Mouse (Mus musculus) forebrain, embryonic 16.5 days (tissue): ENCODE data around the gene Apol8. TPM values are rescaled to one million over a fixed set of nuclear protein-coding genes. Genes with fewer than 3 reads are reported as not detected.

Source experiments
- ATAC-seq: fragments of 200-750 bp; cut with Nextera tagmentation; 2 replicates; pipeline ENCODE4 v1.8.0; 2017; ENCODE audit warnings: mild to moderate bottlenecking, moderate library complexity
- H3K27ac ChIP-seq: fragments of 300-500 bp; sonication (generic); 2 replicates; pipeline ENCODE4 v1.5.1; 2014; ENCODE audit warnings: low read length, control low read depth
- H3K27me3 ChIP-seq: fragments of 300-500 bp; sonication (generic); replicated peaks from 2 replicates; pipeline ENCODE4 v1.6.1; 2014; ENCODE audit warnings: low read length; ENCODE audit not compliant: control insufficient read depth, insufficient read depth
- H3K36me3 ChIP-seq: fragments of 300-500 bp; sonication (generic); 2 replicates; pipeline ENCODE4 v1.6.1; 2014; ENCODE audit not compliant: control insufficient read depth, insufficient read depth
- H3K4me1 ChIP-seq: fragments of 300-500 bp; sonication (generic); replicated peaks from 2 replicates; pipeline ENCODE4 v1.6.1; 2014; ENCODE audit warnings: low read length; ENCODE audit not compliant: control insufficient read depth, insufficient read depth
- H3K4me2 ChIP-seq: fragments of 300-500 bp; sonication (generic); 2 replicates; pipeline ENCODE4 v1.6.1; 2014; ENCODE audit warnings: mild to moderate bottlenecking, low read length, control low read depth
- H3K4me3 ChIP-seq: fragments of 300-500 bp; sonication (generic); replicated peaks from 2 replicates; pipeline ENCODE4 v1.5.1; 2014; ENCODE audit warnings: mild to moderate bottlenecking, low read length, control low read depth
- H3K9ac ChIP-seq: fragments of 300-500 bp; sonication (generic); replicated peaks from 2 replicates; pipeline ENCODE4 v1.6.1; 2014; ENCODE audit warnings: low read depth, low read length, control low read depth
- H3K9me3 ChIP-seq: fragments of 300-500 bp; sonication (generic); 2 replicates; pipeline ENCODE4 v1.6.1; 2016; ENCODE audit warnings: low read length; ENCODE audit not compliant: control insufficient read depth
- WGBS: fragments of 180-500 bp; shearing (Covaris S2); extraction: QIAGEN DNeasy Blood & Tissue Kit; methylation state at CpG from one replicate; pipeline ENCODE4 v1.1.7; 2014; 5-methylcytosine and 5-hydroxymethylcytosine counted together
- polyA plus RNA-seq: library from polyadenylated mRNA; unstranded; fragments of >200 nt; fragmentation: Nextera tagmentation; extraction: Ambion mirVana; gene quantifications from 2 replicates; pipeline ENCODE4 v1.2.1, GENCODE M21; 2015

Apol8 gene
- polyA plus RNA-seq, 1 experiment from 2014 or later: 0.22 TPM

DNA sequence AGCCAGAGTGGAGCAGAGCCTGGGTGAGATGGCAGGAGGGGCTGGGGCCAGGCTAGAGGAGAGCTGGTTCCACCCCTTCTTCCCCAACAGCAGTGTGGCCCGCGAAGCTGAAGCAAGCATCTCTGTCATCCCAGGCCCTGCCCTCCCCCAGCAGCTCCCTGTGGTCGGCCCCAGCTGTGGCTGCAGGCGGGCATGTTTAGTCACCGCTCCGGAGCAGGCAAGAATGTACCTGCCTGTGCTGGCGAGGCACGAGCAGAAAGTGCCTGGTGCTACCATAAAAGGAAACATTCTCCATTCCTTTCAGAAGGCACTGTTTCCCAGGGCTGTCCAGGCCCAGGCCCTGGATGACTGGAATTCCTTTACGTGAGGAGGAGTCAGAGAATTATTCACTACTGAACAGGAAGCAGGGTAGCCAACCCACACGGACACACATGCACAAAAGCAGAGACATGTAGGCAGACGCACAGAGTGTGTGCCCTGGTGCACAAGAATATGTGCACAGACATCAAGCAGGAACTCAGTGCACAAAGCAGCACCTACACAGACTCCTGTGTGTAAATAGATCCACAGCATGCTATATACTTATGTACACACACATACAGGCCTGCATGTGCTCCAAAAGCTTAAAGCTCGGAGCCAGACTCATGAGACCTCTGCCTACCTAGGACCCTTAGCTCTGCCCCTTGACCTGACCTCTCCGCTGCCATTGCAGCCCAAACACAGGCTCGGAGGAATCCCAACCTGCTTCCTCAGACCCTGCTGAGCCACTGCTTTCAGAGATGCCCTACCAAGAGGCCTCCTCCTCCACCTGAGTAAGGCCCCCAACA lies 42.1 kb upstream of the Apol8 start:
- Histone ChIP-seq H3K9ac (no peak overlapping the region), H3K36me3 (no peaks in the 10 kb centered on the region), H3K4me3 (no peak overlapping the region), H3K4me2 (no peak overlapping the region), H3K9me3 (no peaks in the 10 kb centered on the region), H3K4me1 (peaks cover 6% of the 10 kb centered on the region), H3K27ac (peak overlapping the region; percentile 60), H3K27me3 (no peaks in the 10 kb centered on the region)
- ATAC-seq: no peak
- WGBS: 33% methylated on average over 14 of the region's 14 CpGs

DNA sequence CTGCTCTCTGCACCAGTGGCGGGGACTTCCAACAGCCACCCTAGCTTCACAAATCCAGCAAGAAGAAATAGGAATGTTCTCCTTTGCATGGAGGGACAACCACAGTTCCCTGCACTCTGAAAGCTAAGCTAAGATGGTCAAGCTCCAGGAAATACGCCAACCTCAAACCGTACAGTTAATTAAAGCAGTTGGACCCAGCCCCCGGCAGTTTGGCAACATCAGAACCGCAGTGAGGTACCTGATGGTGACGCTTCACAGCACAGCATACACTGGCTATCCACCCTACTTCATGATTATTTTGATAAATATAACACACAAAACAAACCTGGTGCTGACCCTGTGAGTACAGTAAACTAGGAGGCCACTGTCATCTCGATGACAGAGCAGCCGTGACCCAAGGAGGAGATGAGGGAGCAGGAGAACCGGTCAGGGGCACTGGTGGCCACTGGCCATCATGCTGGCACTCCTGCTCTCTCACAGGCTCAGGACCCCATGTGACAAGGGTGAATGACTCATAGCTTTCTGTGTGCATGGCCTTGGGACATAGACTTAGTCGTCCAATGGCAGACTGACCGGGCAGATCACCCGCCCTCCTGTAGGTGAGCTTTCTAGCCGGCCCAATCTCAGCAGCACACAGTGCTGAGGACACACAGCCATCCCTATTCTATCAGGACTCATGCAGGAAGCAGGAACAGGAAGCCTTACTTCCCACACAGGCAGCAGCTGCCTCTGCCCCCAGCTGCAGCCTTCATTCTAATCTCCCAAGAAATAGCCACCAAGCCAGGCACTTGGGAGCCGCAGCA lies 41.0 kb upstream of the Apol8 start:
- no peaks in the 10 kb centered on the region for H3K9me3 ChIP-seq
- H3K4me1 ChIP-seq: peaks cover 6% of the 10 kb centered on the region
- H3K4me3 ChIP-seq: no peak overlapping the region
- 0 out of 2 replicates have a peak overlapping the region, but pooled peaks have one; percentile 12 for H3K27ac ChIP-seq
- 86% methylated on average over 14 of the region's 14 CpGs for WGBS
- H3K27me3 ChIP-seq: no peaks in the 10 kb centered on the region
- ATAC-seq: no peak
- no peaks in the 10 kb centered on the region for H3K36me3 ChIP-seq
- no peak overlapping the region for H3K4me2 ChIP-seq
- 0 out of 2 replicates have a peak overlapping the region, but pooled peaks have one; percentile 8 for H3K9ac ChIP-seq

DNA sequence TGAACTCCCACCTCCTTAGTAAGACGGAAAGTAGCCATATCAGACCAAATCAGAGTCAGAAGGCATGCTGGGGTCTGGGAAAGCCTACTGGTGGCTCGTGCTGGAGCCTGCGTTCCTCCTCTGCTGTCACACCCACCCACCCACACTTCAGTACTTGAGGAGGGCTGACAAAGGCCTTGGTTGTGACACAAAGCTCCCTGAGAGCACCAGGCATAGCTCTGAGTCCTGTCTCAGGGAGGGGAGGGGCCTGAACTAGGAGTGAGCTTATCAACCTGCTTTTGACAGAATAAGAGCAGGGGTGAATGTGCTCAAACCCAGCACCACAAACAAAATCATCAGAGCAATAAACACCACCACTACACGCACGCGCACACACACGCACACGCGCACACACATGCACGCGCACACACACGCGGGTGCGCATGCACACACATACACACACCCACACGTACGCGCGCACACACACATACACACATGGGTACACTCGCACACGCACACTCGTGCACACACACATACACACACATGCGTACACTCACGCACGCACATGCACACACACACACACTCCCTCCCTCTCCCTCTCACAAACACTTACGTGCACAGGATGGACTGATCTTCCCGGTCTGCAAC lies 39.7 kb upstream of the Apol8 start:
- no peak overlapping the region for H3K9ac ChIP-seq
- no peaks in the 10 kb centered on the region; the same call in 1 of the 2 replicates for H3K36me3 ChIP-seq
- 93% methylated on average over 26 of the region's 26 CpGs for WGBS
- H3K4me2 ChIP-seq: no peak overlapping the region
- no peak overlapping the region for H3K27ac ChIP-seq
- no peaks in the 10 kb centered on the region for H3K27me3 ChIP-seq
- H3K4me3 ChIP-seq: no peak overlapping the region
- no peak for ATAC-seq
- H3K4me1 ChIP-seq: peaks cover 7% of the 10 kb centered on the region
- H3K9me3 ChIP-seq: no peaks in the 10 kb centered on the region

GRCm38 (mm10) chr15:77794908-77795356 lies 38.1 kb upstream of the Apol8 start:
- Histone ChIP-seq H3K9ac (no peak overlapping the region), H3K4me2 (no peak overlapping the region), H3K9me3 (no peaks in the 10 kb centered on the region), H3K27me3 (no peaks in the 10 kb centered on the region), H3K27ac (no peak overlapping the region), H3K4me3 (no peak overlapping the region), H3K36me3 (peaks cover 7% of the 10 kb centered on the region), H3K4me1 (peaks cover 7% of the 10 kb centered on the region)
- no peak for ATAC-seq
- 95% methylated on average over 13 of the region's 13 CpGs for WGBS

GRCm38 (mm10) chr15:77794138-77794907 lies 37.5 kb upstream of the Apol8 start:
- Histone ChIP-seq H3K9ac (no peak overlapping the region), H3K4me2 (no peak overlapping the region), H3K36me3 (peaks cover 7% of the 10 kb centered on the region), H3K4me3 (no peak overlapping the region), H3K27ac (no peak overlapping the region), H3K9me3 (no peaks in the 10 kb centered on the region), H3K4me1 (peaks cover 7% of the 10 kb centered on the region), H3K27me3 (no peaks in the 10 kb centered on the region)
- WGBS: 91% methylated on average over 13 of the region's 13 CpGs
- ATAC-seq: no peak

DNA sequence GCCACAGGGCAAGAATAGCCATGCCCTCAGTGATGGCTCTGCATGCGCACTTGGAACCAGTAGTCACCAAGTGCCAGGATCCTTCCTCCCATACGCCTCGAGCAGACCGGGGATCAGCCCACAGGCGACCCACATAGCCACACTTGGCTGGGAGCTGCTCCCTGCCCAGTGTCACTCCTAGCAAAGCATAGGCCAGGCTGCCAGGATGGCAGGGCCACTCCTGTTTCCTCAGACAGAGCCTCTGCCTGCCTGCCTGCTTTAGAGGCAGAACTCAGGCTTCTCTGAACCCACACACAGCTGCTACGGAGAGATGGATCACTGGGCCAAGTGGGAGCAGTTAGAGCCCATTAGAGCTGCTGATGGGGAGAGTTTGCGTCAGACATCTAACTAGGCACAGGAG lies 36.8 kb upstream of the Apol8 start:
- Histone ChIP-seq H3K4me2 (no peak overlapping the region), H3K4me3 (no peak overlapping the region), H3K9ac (no peak overlapping the region; the same call in 1 of the 2 replicates), H3K9me3 (no peaks in the 10 kb centered on the region), H3K27me3 (no peaks in the 10 kb centered on the region), H3K36me3 (peaks cover 7% of the 10 kb centered on the region), H3K4me1 (peaks cover 5% of the 10 kb centered on the region), H3K27ac (no peak overlapping the region)
- no peak for ATAC-seq
- WGBS: 95% methylated on average over 7 of the region's 7 CpGs

- no peak overlapping the region for H3K4me2 ChIP-seq
- H3K9me3 ChIP-seq: no peaks in the 10 kb centered on the region
- no peak overlapping the region; the same call in 1 of the 2 replicates for H3K9ac ChIP-seq
- H3K27me3 ChIP-seq: no peaks in the 10 kb centered on the region
- no peak overlapping the region for H3K27ac ChIP-seq
- peaks cover 2% of the 10 kb centered on the region; the same call in 1 of the 2 replicates for H3K4me1 ChIP-seq
- WGBS: 89% methylated on average over 4 of the region's 4 CpGs
- peaks cover 7% of the 10 kb centered on the region for H3K36me3 ChIP-seq
- ATAC-seq: no peak
- H3K4me3 ChIP-seq: no peak overlapping the region
Measured at GRCm38 (mm10) chr15:77793094-77793493, 36.3 kb upstream of the Apol8 start.

- WGBS: 80% methylated on average over 9 of the region's 9 CpGs
- H3K9ac ChIP-seq: no peak overlapping the region
- no peak overlapping the region for H3K4me3 ChIP-seq
- H3K9me3 ChIP-seq: no peaks in the 10 kb centered on the region
- no peaks in the 10 kb centered on the region for H3K27me3 ChIP-seq
- no peak for ATAC-seq
- no peak overlapping the region for H3K4me2 ChIP-seq
- H3K27ac ChIP-seq: no peak overlapping the region
- peaks cover 2% of the 10 kb centered on the region; the same call in 1 of the 2 replicates for H3K4me1 ChIP-seq
- peaks cover 7% of the 10 kb centered on the region for H3K36me3 ChIP-seq
Measured at GRCm38 (mm10) chr15:77792056-77792455, 35.3 kb upstream of the Apol8 start.
